Mouse (Mus musculus): ENCODE data around the gene Cdc42ep1.
A peak's percentile ranks its signal among the peaks of the same experiment; 100 is the strongest.

Cdc42ep1 gene

GRCm38 (mm10) chr15:78842371-78843163 lies at the start of gene Cdc42ep1:
Gene Cdc42ep1 (plus strand): TSS chr15:78842624.
- DNase-seq: no peak

GRCm38 (mm10) chr15:78796196-78797059 lies 46.0 kb upstream of the Cdc42ep1 start:
- DNase-seq: no peak

DNA sequence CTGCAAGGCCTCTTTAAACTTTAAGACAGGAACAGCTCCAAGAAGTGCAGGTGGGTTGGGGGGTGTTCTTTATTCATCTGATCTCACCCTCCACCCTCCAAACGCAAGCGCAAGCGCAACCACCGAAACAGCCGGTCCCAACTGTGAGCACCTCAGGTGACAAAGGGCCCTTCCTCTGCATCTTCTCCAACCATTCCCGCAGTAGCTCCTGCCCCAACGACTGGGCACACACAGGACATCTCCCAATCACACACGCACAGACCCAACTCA lies 45.4 kb upstream of the Cdc42ep1 start:
- DNase-seq: peak; percentile 44

GRCm38 (mm10) chr15:78799029-78799428 lies 43.4 kb upstream of the Cdc42ep1 start:
- DNase-seq: no peak

DNA sequence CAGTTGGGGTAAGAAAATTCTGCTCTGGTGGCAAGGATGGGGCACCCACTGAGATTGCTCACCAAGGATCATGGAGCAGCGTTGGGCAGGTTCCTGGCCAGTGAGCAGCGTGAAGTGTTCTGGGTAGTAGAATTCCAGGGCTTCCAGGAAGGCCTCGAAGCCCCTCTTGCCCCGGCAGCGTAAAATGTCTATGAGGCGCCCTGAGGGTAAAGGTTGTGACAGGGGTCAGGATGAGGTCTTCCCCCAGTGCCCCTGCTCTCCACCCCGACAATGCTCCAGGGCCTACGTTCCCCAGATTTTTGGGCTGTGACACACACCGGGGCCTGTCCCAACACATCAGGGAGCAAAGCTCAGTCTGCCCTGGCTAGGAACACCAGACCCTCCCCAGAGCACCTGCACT lies 40.9 kb upstream of the Cdc42ep1 start:
- no peak for DNase-seq

DNA sequence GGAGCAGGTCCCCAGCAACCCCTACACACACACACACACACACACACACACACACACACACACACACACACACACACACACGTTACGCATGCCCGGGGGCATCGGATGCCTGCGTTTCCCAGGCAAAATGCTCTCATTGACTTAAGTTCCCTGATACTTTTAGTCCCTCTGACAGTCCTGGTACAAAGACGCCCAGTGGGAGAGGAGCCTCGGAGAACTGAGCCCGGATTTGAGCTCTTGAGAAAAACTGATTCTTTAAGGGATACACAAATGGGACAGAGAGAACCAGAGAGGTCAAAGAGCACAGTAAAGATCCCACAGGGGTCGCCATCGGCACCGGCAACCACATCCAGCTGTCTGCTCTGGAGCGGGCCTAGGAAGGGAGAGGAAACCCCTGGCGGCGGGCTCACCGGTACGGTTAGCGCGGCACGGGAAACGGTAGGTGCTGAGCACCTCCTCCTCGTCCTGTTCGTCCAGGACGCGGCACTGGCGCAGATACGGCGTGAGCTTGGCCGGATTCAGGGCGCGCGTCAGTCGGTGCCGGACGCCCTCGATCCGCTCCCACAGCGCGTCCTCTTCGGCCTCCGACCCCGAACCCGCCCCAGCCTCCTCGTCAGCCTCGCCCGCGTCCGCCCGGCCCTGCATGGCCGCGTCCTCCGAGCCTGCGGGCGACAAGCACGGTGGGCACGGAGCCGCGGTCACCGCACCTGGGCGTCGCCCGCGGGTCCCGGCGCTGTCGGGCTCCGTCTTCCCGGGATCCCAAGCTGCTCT lies 40.3 kb upstream of the Cdc42ep1 start:
- peak; percentile 54 for DNase-seq

DNA sequence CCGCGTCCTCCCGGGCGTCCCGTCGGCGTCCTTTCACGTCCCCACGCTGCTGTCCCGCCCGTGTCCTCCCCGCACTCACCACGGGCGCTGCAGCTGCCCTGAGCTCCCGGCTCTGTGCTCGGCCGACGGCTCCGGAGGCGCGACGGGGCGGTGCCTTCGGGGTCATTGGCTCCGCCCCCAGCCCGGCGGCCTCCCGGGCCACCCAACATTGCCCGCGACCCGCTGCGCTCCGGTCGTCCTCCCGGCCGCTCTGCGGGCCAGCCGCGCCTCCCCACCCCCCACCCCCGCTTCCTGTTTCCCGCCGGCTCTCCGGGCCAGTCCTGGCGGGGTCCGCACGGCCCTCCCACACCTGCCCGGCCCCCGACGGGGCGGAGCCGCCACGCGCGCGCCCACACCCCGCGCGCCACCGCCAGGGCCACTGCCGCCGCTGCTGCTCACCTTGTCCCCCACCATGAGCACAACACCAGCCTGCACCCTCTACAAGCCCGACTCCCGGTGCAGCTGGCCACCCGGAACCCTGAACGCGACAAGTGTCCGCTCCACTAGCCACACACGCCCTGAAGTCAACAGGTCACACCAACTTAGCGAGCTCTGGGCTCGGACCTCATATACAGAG lies 39.5 kb upstream of the Cdc42ep1 start, which contains the start of gene Card10:
Gene Card10, minus strand, starts transcription at position 267 of the 616 bp plus-strand sequence.
- DNase-seq: peak; percentile 51

DNA sequence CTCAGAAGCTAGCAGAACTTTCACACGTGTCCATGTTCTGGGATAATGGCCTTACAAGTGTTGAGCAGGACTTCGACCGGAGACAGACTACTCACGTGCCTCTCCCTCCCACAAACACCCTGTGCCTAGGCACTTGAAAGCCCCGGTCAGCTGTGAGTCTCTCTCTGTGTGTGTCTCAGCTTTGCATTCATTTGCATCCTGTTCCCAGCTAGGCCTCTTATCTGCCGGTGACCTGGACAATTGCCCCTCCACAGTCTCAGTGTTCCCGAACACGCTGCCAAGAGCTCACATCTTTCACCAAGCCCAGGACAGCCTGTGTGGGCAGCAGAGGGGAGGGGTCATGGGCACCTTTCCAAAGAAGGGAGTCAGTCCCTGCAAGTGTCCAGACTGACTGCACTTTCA lies 38.9 kb upstream of the Cdc42ep1 start:
- no peak for DNase-seq

DNA sequence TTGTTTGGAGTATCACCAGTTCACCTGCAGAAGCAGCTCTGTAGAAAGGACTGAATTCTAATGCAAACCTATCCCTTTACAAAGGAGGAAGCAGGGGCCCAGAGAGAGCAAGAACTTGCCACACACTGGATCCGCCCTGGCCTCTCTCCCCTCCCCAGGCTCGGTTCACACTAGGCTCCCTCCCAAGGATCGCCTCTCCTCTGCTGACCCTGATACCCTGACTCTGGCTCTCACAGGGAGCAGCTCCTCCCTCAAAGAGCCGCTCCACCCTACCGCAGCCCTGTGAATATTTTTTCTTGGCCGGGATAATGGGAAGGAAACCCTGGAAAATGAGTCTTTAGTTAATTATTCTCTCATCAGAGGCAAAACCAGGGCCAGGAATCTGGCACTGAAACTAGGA lies 38.1 kb upstream of the Cdc42ep1 start:
- no peak for DNase-seq

- no peak for DNase-seq
Measured at GRCm38 (mm10) chr15:78805351-78805750, 37.1 kb upstream of the Cdc42ep1 start.

- DNase-seq: no peak
Measured at GRCm38 (mm10) chr15:78806614-78807013, 35.8 kb upstream of the Cdc42ep1 start.

DNA sequence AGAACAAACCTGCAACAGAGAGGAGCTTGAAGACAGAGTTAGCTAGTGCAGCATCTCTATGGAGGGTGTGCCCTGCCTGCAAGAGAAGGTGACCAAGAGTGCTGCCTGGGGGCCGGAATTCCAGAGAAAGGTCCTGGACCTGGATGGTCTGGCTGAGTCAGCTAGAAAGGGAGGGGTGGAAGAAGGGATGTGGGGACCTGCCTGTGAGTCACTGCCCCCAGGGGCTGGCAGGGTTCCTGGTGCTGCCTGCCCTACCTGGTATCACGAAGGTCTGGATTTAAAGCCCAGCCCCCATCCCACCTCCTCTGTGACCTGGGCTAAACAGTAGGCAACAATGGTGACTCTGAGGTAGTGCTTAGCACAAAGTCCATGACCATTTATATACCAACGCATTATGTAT lies 35.3 kb upstream of the Cdc42ep1 start:
- DNase-seq: no peak

DNA sequence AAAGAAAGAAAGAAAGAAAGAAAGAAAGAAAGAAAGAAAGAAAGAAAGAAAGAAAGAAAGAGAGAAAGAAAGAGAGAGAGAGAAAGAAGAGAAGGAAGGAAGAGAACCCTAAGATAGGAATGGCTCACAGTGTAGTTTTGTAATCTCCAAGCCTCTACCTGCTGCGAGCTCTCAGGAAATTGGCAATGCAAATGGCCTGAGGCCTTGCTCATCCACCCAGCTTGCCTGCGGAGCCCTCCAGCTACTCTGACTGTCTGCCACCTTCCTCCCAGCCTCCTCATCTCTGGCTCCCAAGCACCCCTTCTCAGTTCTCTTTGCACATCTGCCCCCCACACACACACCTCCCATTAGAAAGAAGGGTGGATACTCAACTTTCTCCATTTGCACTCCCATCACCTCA lies 33.4 kb upstream of the Cdc42ep1 start:
- DNase-seq: no peak

- DNase-seq: no peak
Measured at GRCm38 (mm10) chr15:78809739-78810138, 32.7 kb upstream of the Cdc42ep1 start.

DNA sequence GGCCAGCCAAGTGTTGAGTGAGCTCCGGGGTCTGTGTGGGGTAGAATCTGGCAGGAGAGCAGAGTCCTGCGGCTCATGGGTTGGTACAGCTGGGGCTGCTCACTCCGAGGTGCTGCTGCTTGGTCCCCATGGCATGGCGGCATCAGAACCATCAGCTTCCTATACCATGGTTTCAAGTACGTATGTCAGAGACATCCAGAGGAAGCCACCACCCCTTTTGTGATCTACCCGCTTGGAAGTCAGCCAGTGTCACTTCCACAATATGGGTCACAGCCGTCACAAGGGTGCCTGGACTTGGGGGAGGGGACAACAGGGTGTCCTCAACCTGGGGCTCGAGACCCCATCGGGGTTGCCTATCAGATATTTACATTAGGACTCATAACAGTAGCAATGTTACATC lies 32.3 kb upstream of the Cdc42ep1 start:
- peak; percentile 50 for DNase-seq

DNA sequence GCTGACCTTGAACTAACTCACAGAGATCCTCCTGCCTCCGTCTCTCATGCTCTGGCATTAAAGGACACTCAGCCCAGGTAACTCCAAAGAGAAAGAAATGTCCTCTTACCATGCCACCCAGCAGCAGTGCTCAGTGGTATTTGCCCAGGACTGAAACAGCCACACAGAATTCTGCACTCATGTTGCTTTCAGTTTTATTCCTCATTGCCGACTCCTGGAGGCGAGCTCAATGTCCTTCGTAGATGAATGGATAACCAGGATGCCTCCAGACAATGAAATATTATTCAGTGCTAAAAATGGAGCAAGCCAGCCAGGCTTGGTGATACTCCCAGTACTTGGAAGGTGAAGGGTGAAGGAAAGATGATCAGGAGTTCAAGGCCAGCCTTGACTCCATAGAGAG lies 28.8 kb upstream of the Cdc42ep1 start:
- DNase-seq: no peak

GRCm38 (mm10) chr15:78815314-78816073 lies 26.9 kb upstream of the Cdc42ep1 start:
- no peak for DNase-seq

DNA sequence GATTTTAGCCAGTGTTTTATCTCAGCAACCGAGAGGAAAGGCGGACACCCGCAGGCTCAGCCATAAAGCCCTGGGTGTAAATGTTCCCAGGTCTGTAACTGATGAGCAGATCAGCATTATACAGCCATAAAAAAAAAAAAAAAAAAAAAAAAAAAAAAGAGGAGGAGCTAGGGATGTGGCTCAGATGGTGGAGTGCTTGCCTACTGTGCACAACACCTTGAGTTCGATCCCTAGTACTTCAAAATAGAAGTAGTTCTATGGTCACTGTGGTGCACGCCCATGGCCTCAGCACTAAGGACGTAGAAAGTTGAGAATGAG lies 26.4 kb upstream of the Cdc42ep1 start:
- DNase-seq: no peak

DNA sequence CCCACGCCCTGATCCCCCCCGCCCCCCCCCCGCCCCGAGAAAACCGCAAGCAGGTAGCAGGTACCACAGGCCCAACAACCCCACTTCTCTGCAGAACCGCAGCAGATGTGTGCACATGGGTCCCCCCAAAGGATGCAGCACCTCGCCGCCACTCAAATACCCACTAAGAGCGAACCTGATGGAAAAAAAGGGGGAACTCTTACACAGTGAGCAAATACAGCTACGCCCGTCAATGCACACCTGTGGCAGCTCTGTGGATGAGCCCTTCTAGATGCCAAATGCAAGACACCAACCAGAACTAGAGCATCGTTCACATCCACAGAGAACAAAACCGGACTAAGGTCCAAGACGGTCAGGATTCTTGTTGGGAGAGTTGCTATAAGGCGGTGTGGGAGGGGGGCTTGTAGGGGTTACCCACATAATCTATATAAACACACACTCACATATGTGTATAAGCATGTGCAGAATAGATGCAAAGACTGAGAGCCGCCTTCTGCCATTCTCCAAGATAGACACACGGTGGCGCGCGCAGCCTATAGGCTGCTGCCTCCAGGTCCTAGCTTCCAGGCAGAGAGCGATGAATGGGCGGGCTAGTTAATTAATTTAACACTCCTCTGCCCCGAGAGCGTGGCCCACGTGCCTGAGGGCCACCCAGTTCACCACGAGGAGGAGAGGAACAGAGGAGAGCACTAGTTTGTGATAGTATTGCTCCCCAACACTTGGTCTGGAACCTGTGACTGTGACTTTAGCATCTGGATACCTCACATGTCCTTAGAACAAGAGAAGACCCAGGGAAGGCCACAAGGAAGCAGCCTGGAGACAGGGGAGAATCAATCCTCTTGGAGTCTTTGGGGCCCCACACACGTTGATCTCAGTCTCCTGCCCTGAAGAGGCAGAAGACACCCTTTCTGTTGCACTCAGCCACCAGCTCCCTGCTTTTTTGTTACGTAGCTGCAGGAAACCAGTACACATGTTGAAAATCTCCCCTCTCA lies 15.9 kb upstream of the Cdc42ep1 start:
- peak; percentile 72 for DNase-seq

DNA sequence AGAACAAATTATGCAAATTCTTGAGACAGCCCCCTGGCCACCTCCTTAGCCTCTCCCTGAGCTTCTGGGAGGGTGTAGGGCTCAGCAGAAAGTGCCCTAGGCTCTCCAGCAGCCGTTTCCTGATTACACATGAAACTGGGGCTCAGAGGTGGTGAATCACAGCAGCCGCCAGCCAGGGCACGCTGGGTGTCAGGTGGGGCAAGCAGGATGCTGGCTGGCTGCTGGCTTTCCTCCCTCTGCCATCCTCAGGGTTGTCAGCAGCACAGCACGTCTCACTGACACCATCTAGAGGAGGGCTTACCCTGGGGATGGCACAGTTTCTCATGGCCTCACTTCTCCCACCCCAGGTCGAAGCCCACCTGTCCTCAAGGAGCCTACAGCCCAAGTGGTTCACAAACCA lies 14.1 kb upstream of the Cdc42ep1 start:
- DNase-seq: peak; percentile 76

GRCm38 (mm10) chr15:78829636-78830035 lies 12.8 kb upstream of the Cdc42ep1 start:
- no peak for DNase-seq

All from thymus, postnatal 25 days (tissue).